Mouse (Mus musculus): ENCODE data around the gene Armc9.

DNA sequence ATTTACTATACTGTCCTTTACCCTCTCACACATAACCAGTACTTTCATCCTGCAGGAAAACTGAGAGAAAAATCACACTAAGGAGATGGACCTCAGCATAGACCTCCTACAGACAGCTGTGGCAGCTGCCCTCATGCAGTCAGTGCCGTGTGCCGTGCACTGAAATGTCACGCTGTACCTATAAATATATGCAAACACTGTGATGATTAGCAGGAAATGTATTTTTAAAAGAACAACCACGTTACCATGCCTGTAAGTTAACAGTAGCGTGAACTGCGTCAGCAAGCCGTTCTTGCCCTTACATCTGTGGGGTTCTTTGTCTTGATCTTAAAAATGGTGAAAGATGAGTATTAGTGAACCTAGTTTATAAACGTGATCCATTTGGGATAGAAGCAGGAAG lies 98.8 kb downstream of the Armc9 start:
- TF ChIP-seq JUND (IDR thresholded peaks at IDR 0.05; ENCODE audit: low read depth, low read length) (no peak), GABPA (IDR thresholded peaks at IDR 0.05; ENCODE audit: low read depth, low read length) (no peak), UBTF (IDR thresholded peaks at IDR 0.05; ENCODE audit: borderline replicate concordance, insufficient read depth, low read depth, low read length) (no peak), ELF1 (IDR thresholded peaks at IDR 0.05; ENCODE audit: low read depth, low read length) (no peak), SIN3A (IDR thresholded peaks at IDR 0.05; ENCODE audit: low read length) (no peak)
